Mouse (Mus musculus) cerebellum, adult 11-12 months (tissue): ENCODE data around the gene Cux1.

Experiments
- DNase-seq: peaks from one replicate; pipeline ENCODE4 v3.0.0; 2022

Cux1 gene

GRCm38 (mm10) chr5:136467360-136467999, 99.8 kb downstream of the Cux1 start:
- peak; percentile 89 for DNase-seq

DNA sequence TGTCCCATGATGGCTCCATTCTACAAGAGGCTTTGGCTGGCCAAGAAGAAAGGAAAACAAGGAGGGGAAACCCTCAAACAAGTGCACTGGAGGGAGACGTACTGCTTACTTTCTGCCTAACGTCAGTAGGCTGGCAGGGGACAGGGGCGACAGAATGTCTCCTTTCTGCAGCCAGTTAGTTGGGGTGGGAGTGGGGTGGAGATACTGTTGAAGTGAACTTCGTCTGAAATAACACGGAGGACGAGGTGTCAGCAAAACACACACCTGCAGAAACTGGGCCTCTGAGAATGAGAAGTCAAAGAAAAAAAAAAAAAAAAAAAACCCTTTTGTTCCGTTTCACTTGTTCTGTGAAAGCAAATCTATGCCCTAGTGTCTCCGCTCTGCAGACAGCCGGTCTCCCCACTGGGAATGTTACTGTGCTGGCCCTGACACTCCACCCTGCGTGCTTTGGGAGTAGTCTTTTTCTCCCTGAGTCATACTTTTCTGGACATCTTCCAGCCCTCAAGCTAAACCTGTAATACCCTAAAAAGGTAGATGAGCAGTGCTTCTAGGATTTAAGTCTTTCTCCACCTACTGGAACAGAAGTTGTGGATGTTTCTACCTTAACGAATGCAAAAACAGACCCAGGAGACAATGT, 101.4 kb downstream of the Cux1 start:
- DNase-seq = peak; percentile 64

- no peak for DNase-seq
Observed at GRCm38 (mm10) chr5:136465366-136465765, 101.9 kb downstream of the Cux1 start.

GRCm38 (mm10) chr5:136464849-136465248, 102.4 kb downstream of the Cux1 start:
- DNase-seq = no peak

- no peak for DNase-seq
Observed at GRCm38 (mm10) chr5:136464128-136464527, 103.2 kb downstream of the Cux1 start.

- DNase-seq = peak; percentile 67
Observed at GRCm38 (mm10) chr5:136462613-136463012, 104.7 kb downstream of the Cux1 start.

DNA sequence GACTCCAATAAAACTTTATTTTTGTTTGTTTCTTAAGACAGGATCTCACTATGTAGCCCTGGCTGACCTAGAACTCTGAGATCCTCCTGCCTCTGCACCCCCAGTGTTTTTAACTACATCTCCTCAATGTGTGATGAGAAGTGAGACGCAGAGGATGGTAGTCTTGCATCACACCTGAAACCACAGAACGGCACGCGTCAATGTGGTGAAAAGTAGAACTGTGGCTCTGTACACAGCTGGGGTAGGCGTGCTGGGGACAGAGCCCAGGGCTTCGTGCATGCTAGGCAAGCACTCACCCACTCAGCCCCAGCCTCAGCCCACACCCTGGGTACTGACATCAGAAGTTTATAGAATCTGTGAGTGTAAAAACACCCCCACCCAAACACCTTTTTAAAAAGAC, 107.4 kb downstream of the Cux1 start:
- no peak for DNase-seq

- DNase-seq = no peak
Observed at GRCm38 (mm10) chr5:136458893-136459499, 108.3 kb downstream of the Cux1 start.

GRCm38 (mm10) chr5:136458102-136458863, 109.0 kb downstream of the Cux1 start:
- no peak for DNase-seq

- DNase-seq = no peak
Observed at GRCm38 (mm10) chr5:136456395-136456794, 110.9 kb downstream of the Cux1 start.

GRCm38 (mm10) chr5:136452681-136453080, 114.6 kb downstream of the Cux1 start:
- DNase-seq = no peak

DNA sequence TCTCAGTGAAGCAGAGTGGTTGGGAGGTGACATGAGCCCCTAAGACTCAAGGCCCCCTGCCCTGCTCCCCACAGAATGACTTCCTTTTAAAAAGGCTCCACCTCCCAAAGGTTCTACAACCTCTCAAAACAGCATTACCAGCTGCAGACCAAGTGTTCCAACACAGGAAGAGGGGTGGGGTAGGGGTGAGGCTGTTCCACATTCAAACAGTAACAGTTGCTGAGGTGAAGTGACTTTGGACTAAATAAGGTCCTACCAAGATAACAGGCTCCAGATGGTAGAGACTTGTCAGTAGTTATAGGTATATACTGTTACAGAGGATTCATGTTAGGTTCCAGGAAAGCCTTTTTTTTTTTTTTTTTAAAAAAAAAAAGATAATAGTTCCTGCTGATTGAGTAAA, 117.5 kb downstream of the Cux1 start:
- DNase-seq = no peak

DNA sequence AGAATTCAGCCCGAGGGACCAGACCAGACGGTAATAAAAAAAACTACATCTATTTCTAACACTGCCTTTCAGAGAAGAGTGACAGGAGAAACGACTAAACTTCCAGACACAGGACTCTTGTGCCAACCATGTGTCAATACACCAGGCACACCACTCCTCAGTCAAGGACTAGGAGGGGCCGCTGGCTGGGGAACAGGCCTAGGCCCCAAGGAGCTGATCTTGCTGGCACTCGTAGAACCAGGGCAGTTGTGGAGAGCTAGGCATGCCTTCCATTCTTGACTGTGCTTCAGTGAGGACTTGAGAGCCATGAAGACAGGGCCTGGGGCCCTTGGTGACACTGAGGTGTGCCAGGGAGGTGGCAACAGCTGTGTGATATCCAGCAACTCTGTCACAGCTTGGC, 121.3 kb downstream of the Cux1 start:
- no peak for DNase-seq

DNA sequence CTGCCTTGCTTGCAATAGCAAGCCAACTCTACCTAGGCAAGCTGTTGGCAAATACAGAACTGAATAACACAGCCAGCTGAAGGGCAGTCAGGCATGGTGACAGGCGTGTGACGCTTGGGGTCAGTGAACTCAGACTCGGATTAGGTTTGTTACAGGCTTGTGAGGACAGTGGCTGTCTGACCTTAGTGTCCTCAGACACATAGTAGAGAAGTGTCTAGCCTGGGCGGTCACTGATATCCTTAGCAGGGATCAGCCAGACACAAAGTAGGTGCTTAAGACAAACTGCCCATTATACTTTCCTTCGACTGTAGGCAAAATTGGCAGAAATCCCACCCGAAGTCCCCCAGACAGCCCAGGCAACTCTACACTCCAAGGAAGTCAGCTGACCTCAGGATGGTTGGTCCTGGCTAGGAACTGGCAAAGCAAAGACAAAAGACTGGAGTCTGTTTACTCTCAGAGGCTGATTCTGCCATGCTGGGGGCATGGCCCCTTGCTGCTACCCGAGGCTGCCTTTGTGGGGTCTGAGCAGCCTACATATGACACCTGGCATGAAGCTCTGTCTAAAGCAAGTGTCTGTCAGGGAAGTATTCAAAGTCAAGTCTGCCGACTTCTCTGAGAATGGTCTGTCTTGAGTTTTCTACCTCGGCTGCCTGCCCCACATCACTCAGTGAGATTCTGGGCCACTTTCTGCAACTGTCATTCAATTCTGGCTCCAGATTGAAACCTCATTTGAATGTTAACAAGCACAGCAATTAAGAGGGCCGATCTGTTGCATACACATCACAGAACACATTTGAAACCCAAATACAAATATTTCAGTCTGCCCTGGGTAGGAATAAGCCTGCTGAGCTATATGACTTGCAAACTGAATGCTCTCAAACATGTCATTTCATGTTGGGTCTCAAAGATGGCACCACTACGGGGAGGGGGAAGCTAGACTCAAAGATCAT, 124.8 kb downstream of the Cux1 start:
- DNase-seq = no peak

DNA sequence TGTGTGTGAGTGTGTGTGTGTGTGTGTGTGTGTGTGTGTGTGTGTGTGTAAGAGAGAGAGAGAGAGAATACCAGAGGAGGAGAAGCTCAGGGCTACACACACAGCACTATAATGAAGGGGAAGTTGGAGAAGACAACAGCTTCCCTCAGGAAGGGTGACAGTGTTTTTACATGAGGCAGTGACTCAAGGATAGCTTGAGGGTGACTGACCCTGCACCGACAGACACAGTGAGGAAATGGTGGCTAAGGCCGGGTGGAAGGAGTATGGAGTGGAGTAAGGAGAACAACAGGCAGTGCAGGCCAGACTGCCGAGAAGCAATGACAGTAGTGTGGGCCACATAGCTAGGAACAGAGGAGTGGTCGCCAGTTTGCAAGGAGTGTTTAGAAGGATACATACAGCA, 137.6 kb downstream of the Cux1 start:
- DNase-seq = no peak

GRCm38 (mm10) chr5:136428498-136429060, 138.7 kb downstream of the Cux1 start:
- no peak for DNase-seq

- no peak for DNase-seq
Observed at GRCm38 (mm10) chr5:136427772-136428497, 139.4 kb downstream of the Cux1 start.

DNA sequence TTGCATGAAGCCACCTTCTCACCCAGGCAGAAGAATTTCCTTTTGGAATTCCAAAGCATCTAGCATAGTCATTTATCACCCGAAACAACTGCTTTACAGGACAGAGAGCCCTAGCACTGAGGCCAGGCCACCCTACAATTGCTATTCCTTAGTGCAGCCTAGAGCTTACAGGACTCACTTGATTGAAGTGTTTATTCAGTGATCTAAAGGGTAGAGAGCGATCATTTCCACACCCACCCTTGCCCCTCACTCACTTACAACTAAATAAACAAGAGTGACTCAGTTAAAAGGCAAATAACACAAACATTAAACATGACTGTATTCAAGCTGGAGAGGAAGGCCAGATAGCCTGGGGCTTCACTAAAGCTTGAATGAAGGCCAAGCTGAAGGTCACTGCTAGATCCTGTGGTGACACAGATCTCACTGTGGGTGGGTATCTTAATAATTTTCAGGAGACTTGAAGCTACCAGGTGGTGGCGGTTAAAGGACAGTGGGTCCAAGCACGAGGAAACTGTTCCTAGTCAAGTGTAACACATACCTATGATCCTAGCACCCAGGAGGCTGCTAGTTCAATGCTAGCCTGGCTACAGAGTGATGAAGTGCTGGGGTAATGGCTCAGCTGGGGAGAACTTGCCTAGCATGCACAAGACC, 140.0 kb downstream of the Cux1 start:
- DNase-seq = no peak

GRCm38 (mm10) chr5:136422948-136423347, 144.3 kb downstream of the Cux1 start:
- DNase-seq = no peak

DNA sequence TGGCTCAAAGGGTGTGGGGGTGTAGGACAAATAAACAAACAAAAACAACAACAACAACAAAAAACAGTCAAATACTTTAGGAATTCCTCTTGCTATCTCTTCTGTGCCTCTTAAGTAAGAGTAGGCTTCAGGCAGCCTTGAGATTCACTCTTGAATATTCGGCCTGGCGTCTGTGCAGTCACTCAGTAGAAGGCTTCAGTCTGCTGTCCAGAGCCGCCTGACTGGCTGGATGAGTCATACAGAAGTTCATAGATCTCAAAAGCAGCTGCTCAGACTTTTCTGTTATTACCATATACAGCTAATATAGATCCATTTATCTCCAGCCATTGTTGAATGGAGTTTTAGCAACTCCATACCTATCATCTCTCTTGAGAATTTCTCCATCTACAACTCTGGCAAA, 145.4 kb downstream of the Cux1 start:
- DNase-seq = no peak

DNA sequence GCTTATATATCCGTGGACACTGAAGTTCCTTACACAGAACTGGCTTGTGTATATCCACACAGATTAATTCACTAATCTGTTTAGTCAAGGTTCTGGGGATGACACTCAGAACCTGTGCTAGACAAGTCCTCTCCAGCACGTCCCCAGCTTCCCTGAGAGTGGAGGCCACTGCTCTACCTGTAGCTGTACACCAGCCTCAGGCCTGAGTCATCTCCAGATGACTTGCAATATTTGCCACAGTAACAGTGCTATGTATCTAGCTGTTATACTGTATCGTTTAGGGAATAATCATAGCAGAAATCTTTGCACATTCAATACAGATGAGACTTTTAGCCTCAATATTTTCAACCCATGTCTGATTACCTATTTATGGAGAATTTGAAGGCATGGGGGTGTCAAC, 146.0 kb downstream of the Cux1 start:
- DNase-seq = no peak
